Mouse (Mus musculus): ENCODE data around the gene Gltpd2.
"Not testable (repeated sequence)": the region's sequence is repeated elsewhere in the genome, so short reads cannot be mapped to it uniquely, and the experiment has no call there.

Gene Gltpd2

DNA sequence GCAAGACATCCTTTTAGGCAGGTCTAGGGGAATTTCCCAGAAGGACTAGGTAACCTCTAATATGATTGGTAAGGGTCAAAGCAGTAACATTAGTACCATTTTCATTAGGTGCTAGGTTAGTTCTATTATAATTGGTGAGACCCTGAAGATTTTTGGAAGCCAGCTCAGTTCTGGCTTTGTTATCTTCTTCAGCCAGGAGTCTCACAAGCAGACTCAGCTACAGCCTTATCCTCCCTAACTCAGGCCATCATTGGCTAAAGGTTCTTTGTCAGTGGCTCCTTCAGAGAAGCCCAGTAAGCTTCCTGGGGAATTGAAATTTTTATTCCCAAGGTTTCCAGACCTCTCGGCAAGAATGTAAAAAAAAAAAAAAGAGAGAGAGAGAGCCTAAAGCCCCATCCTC lies 560 bp upstream of the Gltpd2 start:
- DNase-seq (ENCODE audit: low spot score) = no peak

- DNase-seq (ENCODE audit: low spot score) = peak; percentile 59
Measured at GRCm38 (mm10) chr11:70520178-70520769, 1.3 kb downstream of the Gltpd2 start.

DNA sequence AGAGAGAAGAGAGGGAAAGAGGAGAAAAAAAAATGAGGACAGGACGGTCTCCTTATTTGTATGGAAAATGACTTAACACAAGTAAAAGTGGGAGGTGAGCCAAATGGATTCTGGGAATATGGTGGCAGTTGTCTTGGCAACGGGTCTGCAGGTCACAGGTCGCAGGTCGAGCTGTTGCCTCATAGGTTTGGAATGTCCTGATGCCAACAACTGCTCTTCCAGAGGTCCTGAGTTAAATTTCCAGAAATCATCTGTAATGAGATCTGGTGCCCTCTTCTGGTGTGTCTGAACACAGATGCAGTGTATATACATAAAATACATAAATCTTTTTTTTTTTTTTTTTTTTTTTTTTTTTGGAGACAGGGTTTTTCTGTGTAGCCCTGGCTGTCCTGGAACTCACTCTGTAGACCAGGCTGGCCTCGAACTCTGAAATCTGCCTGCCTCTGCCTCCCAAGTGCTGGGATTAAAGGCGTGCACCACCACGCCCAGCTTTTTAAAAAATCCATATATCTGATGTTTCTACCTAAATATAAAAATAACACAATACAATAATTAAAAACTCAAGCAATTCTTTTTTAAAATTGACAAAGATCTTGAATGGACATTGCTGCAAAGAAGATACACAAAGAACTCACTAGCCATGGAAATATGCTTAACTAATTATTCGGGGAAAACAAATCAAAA lies 4.5 kb downstream of the Gltpd2 start:
- DNase-seq (ENCODE audit: low spot score) = peak; percentile 47

DNA sequence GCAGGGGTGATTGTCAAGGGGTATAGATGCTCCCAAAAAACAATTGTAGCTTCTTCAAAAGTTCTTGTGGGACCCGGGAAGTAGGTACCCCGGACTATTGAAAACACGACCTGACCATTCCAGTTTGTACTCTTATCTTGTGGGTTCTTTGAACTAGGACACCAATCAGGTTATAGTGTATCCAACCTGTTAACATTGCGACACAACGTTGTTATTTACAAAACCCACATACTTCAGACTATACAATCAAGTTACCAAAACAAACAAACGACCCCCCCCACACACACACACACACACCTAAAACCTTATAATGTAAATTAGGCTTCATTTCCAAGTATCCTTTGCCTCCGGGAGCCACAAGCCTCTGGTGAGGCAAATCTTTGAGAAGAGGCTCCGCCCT lies 5.8 kb downstream of the Gltpd2 start:
- no peak for DNase-seq (ENCODE audit: low spot score)

DNA sequence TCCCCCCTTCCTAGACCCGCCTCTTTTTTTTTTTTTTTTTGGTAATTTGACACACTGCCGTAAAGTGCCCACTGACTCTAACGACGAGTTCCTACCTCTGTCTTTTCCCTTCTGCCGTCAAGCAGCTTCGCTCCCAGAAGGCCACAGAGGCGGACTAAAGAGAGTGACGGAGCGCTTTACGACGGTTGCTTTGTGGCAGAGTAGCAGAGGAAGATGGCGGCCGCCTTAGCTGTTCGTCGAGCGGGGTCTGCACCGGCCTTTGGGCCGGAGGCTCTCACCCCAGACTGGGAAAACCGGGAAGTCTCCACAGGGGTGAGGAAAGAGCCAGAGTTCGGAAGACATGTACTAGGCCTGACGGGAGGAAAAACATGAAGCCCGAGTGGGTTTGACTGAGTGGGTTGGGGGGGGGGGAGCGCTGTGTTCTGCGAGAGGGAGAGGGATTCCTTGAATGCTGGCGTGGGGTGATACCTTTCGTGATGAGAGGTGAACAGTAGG lies 6.2 kb downstream of the Gltpd2 start, which contains the start of gene Psmb6:
TSS of gene Psmb6 (plus strand) at position 184 of the 495 bp plus-strand sequence.
- peak; percentile 98 for DNase-seq (ENCODE audit: low spot score)

DNA sequence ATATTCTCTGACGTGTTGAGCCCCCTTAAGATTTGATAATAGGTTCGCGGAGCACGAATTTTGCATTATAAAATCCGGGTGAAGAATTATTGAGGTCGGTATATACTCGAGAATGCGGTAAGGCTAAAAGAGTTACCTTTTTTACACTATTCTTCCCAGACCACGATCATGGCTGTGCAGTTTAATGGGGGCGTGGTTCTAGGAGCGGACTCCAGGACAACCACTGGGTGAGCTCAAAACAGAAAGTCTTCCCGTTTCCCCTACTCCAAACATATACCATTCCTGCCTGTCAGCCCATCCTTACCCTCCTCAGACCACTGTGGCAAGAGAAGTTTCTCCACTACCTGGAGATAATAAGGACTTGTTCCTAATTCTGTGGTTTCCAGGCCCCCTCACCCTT lies 6.7 kb downstream of the Gltpd2 start:
- peak; percentile 42 for DNase-seq (ENCODE audit: low spot score)

DNA sequence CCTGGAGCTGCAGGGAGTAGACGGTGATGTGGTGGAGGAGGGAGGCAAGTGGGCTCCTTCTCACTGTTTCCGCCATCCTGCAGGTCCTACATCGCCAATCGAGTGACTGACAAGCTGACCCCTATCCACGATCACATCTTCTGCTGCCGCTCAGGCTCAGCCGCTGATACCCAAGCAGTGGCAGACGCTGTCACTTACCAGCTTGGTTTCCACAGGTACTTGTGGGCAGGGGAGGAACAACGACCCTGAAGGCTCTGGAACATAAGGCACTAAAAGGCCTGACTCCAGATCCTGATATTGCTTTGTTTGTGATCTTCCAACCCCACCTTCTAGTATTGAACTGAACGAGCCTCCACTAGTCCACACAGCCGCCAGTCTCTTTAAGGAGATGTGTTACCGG lies 7.2 kb downstream of the Gltpd2 start:
- DNase-seq (ENCODE audit: low spot score) = no peak

GRCm38 (mm10) chr11:70528610-70529009 lies 9.6 kb downstream of the Gltpd2 start:
- no peak for DNase-seq (ENCODE audit: low spot score)

DNA sequence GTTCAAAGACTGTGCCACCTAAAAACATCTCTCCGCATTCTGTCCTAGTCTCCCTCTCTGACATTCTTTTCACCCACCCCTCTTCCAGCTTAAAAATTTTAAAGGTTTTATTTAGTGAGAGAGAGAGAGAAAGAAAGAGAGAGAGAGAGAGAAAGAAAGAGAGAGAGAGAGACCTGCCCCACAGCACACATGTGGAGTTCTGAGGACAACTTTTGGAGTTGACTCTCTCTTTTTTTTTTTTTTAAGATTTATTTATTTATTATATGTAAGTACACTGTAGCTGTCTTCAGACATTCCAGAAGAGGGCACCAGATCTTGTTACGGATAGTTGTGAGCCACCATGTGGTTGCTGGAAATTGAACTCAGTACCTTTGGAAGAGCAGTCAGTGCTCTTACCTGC lies 12.1 kb downstream of the Gltpd2 start:
- DNase-seq (ENCODE audit: low spot score) = not testable (repeated sequence)

DNA sequence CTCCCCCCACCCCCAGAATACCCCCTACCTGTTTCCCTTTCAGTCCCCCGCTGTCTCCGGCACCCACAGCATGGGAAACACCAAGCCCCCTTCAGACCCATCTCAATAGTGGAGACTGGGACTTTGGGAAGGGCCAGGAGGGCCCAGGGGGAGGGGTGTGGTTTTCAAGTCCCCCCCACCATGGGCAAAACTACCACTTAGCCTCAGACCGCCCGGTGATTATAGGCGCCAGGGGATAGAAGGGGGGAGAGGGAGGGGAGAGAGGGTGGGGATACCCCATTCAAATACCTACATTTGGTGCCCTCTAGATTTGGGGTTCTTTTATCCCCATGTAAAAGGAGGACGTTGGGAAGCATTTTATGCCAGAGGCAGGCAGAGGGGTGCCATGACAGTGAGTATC lies 13.8 kb downstream of the Gltpd2 start, which contains the start of gene Gm40193:
TSS of gene Gm40193 (minus strand) at position 101 of the 400 bp plus-strand sequence.
- no peak for DNase-seq (ENCODE audit: low spot score)

- no peak for DNase-seq (ENCODE audit: low spot score)
Measured at GRCm38 (mm10) chr11:70539423-70539822, 20.4 kb downstream of the Gltpd2 start.

DNA sequence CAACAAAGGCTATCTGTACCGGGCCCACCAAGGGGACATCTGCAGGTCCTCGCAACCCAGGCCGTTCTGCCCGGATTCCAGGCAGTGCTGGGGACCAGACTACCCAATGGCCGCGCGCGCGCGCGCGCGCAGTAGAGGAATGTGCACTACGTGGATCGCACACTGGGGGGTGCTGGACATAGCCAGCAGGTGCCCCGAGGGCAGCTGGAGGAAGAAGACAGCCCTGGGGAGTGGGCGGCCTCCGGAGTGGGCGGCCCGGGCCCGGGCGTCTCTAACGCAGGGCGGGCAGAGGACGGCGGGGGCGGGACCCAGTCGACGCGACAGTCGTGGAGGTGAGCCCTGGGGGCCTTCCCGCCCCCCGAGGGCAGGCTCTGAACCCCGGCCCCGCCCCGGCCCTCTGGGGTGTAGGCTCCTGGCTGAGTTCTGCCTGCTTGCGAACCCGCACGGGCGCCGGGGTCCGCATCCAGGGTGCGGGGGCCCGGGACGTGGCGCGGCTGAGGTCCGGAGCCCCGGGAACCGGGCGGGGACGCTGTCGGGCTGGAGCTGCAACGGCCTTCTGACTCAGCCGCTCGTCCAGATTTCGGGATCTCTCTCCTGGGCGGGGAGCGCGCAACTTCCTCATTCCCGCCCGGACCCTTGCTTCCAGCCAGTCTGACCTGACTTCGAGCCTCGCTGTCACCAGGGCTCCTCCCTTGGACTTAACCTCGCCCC lies 21.0 kb downstream of the Gltpd2 start, which contains the start of gene Pld2:
TSS of gene Pld2 (plus strand) at position 188 of the 711 bp plus-strand sequence.
- peak; percentile 91 for DNase-seq (ENCODE audit: low spot score)

- no peak for DNase-seq (ENCODE audit: low spot score)
Measured at GRCm38 (mm10) chr11:70540928-70541327, 21.9 kb downstream of the Gltpd2 start.

DNA sequence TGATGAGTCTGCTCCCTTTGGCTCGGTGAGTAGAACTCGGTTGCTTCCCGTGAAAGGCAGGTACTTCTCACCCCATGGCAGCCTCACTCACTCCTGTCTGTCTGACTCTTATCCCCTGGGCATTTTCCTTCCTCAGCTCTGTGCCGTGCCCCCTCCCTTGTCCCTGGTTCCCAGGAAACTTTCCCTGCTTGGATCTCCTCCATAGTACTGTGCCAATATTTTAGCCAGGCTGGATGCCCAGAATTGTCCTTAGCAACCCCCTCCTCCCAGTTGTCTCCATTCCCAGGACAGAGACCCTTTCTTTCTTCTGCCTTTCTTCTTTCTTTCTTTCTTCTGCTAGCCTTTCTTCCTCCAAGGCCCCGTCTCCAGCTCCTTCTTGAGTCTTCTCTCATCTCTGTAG lies 22.4 kb downstream of the Gltpd2 start:
- DNase-seq (ENCODE audit: low spot score) = no peak

- DNase-seq (ENCODE audit: low spot score) = no peak
Measured at GRCm38 (mm10) chr11:70544496-70544895, 25.5 kb downstream of the Gltpd2 start.

DNA sequence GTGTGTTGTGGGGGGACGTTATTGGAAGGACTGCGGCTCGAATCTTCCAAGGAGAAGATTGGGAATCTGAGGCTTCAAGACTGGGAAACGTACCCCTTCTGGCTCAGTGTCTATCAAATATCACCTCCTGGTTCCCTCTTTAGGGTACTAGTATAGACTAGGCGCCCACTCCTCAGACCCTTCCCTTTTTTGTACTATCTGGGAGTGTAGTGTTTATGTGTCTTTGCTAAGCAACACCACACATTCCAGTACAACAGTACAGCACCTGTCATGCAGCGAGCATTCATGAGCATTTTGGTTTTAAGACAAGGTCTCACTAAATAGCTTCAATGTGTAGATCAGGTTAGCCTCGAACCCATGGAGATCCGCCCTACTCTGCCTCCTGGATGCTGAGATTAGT lies 32.5 kb downstream of the Gltpd2 start:
- no peak for DNase-seq (ENCODE audit: low spot score)

DNA sequence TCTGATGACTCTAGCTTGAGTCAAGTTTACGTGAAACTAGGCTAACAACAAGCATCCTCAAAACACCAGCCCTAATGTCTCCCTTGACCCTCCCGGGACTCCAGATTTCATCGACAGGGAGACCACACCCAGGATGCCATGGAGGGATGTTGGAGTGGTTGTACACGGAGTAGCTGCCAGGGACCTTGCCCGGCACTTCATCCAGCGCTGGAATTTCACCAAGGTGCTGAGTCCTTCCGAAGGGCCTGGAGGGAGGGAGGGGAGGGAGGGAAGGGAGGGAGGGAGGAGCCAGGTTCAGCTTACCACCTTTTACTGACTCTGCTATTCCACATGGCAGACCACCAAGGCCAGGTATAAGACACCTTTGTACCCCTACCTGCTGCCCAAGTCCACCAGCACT lies 34.9 kb downstream of the Gltpd2 start:
- no peak for DNase-seq (ENCODE audit: low spot score)

GRCm38 (mm10) chr11:70557545-70557944 lies 38.5 kb downstream of the Gltpd2 start:
- no peak for DNase-seq (ENCODE audit: low spot score)

GRCm38 (mm10) chr11:70561937-70562286 lies 42.9 kb downstream of the Gltpd2 start:
- DNase-seq (ENCODE audit: low spot score) = no peak

- peak; percentile 93 for DNase-seq (ENCODE audit: low spot score)
Measured at GRCm38 (mm10) chr11:70562287-70562994, 43.4 kb downstream of the Gltpd2 start, which contains the start of gene Mink1. TSS of gene Mink1 (plus strand) at chr11:70562881.

DNA sequence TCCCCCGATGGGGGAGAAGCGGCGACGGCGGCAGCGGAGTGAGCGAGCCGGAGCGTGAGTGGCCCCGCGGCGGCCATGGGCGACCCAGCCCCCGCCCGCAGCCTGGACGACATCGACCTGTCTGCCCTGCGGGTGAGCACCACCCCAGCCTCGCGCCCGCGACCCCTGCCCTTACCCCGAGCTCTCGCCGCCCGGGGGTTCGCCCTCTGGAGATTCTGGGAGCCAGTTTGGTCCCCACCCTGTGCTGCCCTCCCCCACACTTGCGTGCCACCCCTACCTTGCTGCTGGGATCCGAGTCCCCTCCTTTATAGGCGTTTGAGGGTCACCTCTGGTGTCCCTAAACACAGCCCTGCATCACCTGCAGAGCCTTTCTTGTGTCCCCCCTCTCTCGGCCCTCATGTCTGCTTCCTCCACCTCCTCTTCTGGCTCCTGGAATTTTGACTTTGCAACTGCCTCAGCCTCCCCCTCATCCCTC lies 44.0 kb downstream of the Gltpd2 start:
- DNase-seq (ENCODE audit: low spot score) = no peak
